Mouse (Mus musculus): ENCODE data around the gene Gstk1. TPM values are rescaled to one million over a fixed set of nuclear protein-coding genes. Genes with fewer than 3 reads are reported as not detected.

Gene Gstk1
- 173 TPM for polyA plus RNA-seq (2014; fragmentation: Illumina TruSeq; extraction: RNeasy Lipid Tissue Mini Kit (QIAGEN cat#74804); ENCODE audit: low read depth, low replicate concordance)

GRCm38 (mm10) chr6:42245711-42246353 is at the start of gene Gstk1:
Gene Gstk1 (plus strand): TSS chr6:42245935.

DNA sequence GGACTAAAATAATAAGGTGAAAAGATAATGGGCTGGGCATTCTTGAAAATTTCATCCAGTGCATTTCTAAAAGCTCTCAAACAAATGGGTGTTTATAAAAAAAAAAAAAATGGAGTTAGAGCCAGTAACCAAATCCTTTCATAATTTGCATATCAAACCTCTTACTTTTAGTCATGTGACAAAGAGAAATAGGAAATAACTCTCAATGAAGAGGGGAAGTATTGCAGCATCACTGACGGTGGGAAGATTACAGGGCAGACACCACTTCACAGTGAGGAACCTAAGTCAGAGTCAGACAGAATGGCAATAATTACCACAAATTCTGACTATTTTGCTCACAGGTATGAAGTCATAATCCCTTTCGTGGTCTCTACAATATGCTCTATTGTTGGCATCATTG is 30.7 kb upstream of the Gstk1 start, which contains the start of gene Tas2r144:
TSS of gene Tas2r144 (plus strand) at position 301 of the 400 bp plus-strand sequence.

GRCm38 (mm10) chr6:42261524-42262170 is 15.9 kb downstream of the Gstk1 start, which contains the start of gene Tmem139:
Gene Tmem139 (plus strand): TSS chr6:42261970.

GRCm38 (mm10) chr6:42264626-42265312 is 19.0 kb downstream of the Gstk1 start, which contains the start of gene Casp2:
Gene Casp2 (plus strand): TSS chr6:42264985.

GRCm38 (mm10) chr6:42286448-42286847 is 40.7 kb downstream of the Gstk1 start, which contains the start of gene Clcn1:
Gene Clcn1 (plus strand): TSS chr6:42286685.

Other genes with a start within 250 kb of the Gstk1 start
- gene Sva, start 207.5 kb upstream of the Gstk1 start, polyA plus RNA-seq (2014; fragmentation: Illumina TruSeq; extraction: RNeasy Lipid Tissue Mini Kit (QIAGEN cat#74804); ENCODE audit: low read depth, low replicate concordance), result not detected
- not detected for gene Tas2r139, start 105.0 kb upstream of the Gstk1 start, polyA plus RNA-seq (2014; fragmentation: Illumina TruSeq; extraction: RNeasy Lipid Tissue Mini Kit (QIAGEN cat#74804); ENCODE audit: low read depth, low replicate concordance)
- not detected for gene Tas2r144, start 30.6 kb upstream of the Gstk1 start, polyA plus RNA-seq (2014; fragmentation: Illumina TruSeq; extraction: RNeasy Lipid Tissue Mini Kit (QIAGEN cat#74804); ENCODE audit: low read depth, low replicate concordance)
- not detected for gene Tmem139, start 16.0 kb downstream of the Gstk1 start, polyA plus RNA-seq (2014; fragmentation: Illumina TruSeq; extraction: RNeasy Lipid Tissue Mini Kit (QIAGEN cat#74804); ENCODE audit: low read depth, low replicate concordance)
- gene Casp2, start 19.1 kb downstream of the Gstk1 start, polyA plus RNA-seq (2014; fragmentation: Illumina TruSeq; extraction: RNeasy Lipid Tissue Mini Kit (QIAGEN cat#74804); ENCODE audit: low read depth, low replicate concordance), result 23.4 TPM
- 0.23 TPM for gene Clcn1, start 40.8 kb downstream of the Gstk1 start, polyA plus RNA-seq (2014; fragmentation: Illumina TruSeq; extraction: RNeasy Lipid Tissue Mini Kit (QIAGEN cat#74804); ENCODE audit: low read depth, low replicate concordance)
- gene Fam131b, start 78.7 kb downstream of the Gstk1 start, polyA plus RNA-seq (2014; fragmentation: Illumina TruSeq; extraction: RNeasy Lipid Tissue Mini Kit (QIAGEN cat#74804); ENCODE audit: low read depth, low replicate concordance), result not detected
- 2.6 TPM for gene Zyx, start 103.7 kb downstream of the Gstk1 start, polyA plus RNA-seq (2014; fragmentation: Illumina TruSeq; extraction: RNeasy Lipid Tissue Mini Kit (QIAGEN cat#74804); ENCODE audit: low read depth, low replicate concordance)
- gene Epha1, start 127.3 kb downstream of the Gstk1 start, polyA plus RNA-seq (2014; fragmentation: Illumina TruSeq; extraction: RNeasy Lipid Tissue Mini Kit (QIAGEN cat#74804); ENCODE audit: low read depth, low replicate concordance), result 0.17 TPM
- not detected for gene Tas2r143, start 154.3 kb downstream of the Gstk1 start, polyA plus RNA-seq (2014; fragmentation: Illumina TruSeq; extraction: RNeasy Lipid Tissue Mini Kit (QIAGEN cat#74804); ENCODE audit: low read depth, low replicate concordance)
- gene Tas2r135, start 159.5 kb downstream of the Gstk1 start, polyA plus RNA-seq (2014; fragmentation: Illumina TruSeq; extraction: RNeasy Lipid Tissue Mini Kit (QIAGEN cat#74804); ENCODE audit: low read depth, low replicate concordance), result not detected
- not detected for gene Tas2r126, start 188.6 kb downstream of the Gstk1 start, polyA plus RNA-seq (2014; fragmentation: Illumina TruSeq; extraction: RNeasy Lipid Tissue Mini Kit (QIAGEN cat#74804); ENCODE audit: low read depth, low replicate concordance)
- gene Olfr458, start 219.3 kb downstream of the Gstk1 start, polyA plus RNA-seq (2014; fragmentation: Illumina TruSeq; extraction: RNeasy Lipid Tissue Mini Kit (QIAGEN cat#74804); ENCODE audit: low read depth, low replicate concordance), result not detected
- gene Olfr457, start 230.4 kb downstream of the Gstk1 start, polyA plus RNA-seq (2014; fragmentation: Illumina TruSeq; extraction: RNeasy Lipid Tissue Mini Kit (QIAGEN cat#74804); ENCODE audit: low read depth, low replicate concordance), result not detected
- not detected for gene Olfr456, start 241.3 kb downstream of the Gstk1 start, polyA plus RNA-seq (2014; fragmentation: Illumina TruSeq; extraction: RNeasy Lipid Tissue Mini Kit (QIAGEN cat#74804); ENCODE audit: low read depth, low replicate concordance)